Mouse (Mus musculus): ENCODE measurements around the gene Klrb1b. TPM values are rescaled to one million over a fixed set of nuclear protein-coding genes. Genes with fewer than 3 reads are reported as not detected.
"Not testable (repeated sequence)": the region's sequence is repeated elsewhere in the genome, so short reads cannot be mapped to it uniquely, and the experiment has no call there.

Gene Klrb1b
- polyA plus RNA-seq, 1 experiment from 2014 or later: not detected

DNA sequence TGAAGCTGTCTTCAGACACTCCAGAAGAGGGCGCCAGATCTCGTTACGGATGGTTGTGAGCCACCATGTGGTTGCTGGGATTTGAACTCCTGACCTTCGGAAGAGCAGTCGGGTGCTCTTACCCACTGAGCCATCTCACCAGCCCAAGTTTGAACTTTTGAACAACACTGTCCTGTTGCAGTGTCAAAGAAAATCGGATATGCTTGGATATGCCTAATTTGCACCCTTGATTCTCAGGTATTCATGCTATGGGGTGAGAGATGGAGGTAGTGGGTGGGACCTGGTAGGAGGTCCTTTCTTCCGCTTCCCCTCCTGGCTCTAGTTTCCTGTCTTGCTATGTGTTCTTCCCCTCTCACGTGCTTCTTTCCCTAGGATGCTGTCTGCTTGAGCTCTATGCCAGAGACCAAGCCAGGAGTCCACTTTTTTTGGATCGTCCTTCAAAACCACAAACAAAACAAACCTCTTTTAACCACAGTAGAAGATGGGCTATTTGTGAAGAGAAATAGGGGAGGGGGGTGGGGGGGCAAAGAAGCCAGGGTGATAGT is 19.9 kb upstream of the Klrb1b start:
- Histone ChIP-seq H3K27me3 (ENCODE audit: poor library complexity, severe bottlenecking) (peaks cover 4% of the 10 kb centered on the region; the same call in 1 of the 2 replicates), H3K27ac (no peak overlapping the region), H3K9me3 (no peaks in the 10 kb centered on the region), H3K4me1 (peaks cover 30% of the 10 kb centered on the region), H3K4me3 (no peak overlapping the region), H3K36me3 (replicated peaks) (no peaks in the 10 kb centered on the region)
- no peak for DNase-seq (ENCODE audit: extremely low spot score, low spot score)
- WGBS: 64% methylated on average over 8 of the region's 9 CpGs

DNA sequence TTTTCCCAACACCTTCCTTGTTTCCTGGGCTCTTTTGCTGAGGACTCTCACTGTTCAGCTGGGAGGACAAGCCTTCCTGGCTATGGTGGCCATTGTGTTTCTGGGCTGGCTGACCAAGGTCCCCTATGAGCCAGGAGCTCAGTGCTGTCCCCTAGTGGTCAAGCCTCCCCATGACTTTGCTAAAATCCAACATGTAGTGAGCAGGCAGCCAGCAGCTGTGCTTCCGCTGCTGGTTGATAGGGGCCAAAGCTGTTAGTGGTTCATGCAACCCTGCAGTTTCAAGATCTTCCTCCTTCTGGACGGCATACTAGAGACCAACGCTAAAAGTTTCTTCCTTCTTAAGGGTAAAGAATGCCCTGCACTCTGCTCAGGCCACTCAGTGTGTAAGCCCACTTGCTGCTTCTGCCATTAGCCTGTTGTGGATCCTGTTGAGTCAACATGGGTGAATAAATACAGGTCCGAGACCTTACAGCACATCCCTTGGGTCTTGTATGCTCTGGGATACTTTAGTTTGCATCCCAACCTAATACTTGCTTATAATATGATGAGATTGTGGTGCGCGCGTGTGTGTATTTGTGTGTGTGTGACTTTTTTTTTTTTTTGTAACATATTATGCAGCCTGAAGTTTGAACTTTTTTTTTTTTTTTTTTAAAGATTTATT is 19.3 kb upstream of the Klrb1b start:
- Histone ChIP-seq H3K9me3 (no peaks in the 10 kb centered on the region), H3K27me3 (ENCODE audit: poor library complexity, severe bottlenecking) (peaks cover 4% of the 10 kb centered on the region; the same call in 1 of the 2 replicates), H3K36me3 (replicated peaks) (no peaks in the 10 kb centered on the region), H3K27ac (peak overlapping the region; percentile 58; the same call in 1 of the 2 replicates), H3K4me3 (peak overlapping the region; percentile 27), H3K4me1 (peaks cover 30% of the 10 kb centered on the region)
- 32% methylated on average over 7 of the region's 7 CpGs for whole genome bisulfite sequencing
- DNase-seq (ENCODE audit: extremely low spot score, low spot score): peak; percentile 93

DNA sequence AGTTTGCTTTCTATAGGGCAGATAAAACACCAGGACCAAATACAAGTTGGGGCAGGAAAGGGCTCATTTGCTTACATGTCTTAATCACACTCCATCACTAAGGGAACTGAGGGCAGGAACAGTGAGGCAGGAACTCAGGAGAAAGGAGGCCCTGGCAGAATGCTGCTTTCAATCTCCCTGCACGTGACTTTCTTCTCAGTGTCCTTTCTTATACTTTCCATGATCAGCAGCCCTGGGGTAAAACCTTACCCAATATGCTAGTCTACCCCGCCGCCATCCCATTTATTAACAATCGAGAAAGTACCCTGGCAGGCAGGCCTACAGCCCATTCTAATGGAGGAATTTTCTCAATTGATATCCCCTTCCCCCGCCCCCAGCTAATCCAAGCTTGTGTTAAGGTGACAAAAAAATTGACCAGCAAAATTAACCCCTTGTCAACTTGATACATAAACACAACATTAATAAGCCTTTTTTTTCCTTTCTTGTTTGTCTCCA is 18.5 kb upstream of the Klrb1b start:
- Histone ChIP-seq H3K36me3 (replicated peaks) (no peaks in the 10 kb centered on the region), H3K4me1 (peaks cover 35% of the 10 kb centered on the region), H3K27me3 (ENCODE audit: poor library complexity, severe bottlenecking) (peaks cover 4% of the 10 kb centered on the region; the same call in 1 of the 2 replicates), H3K27ac (no peak overlapping the region), H3K4me3 (peak overlapping the region; percentile 77; the same call in 1 of the 2 replicates), H3K9me3 (no peaks in the 10 kb centered on the region)
- WGBS: 69% methylated on average over 5 of the region's 5 CpGs
- DNase-seq (ENCODE audit: extremely low spot score, low spot score): no peak

DNA sequence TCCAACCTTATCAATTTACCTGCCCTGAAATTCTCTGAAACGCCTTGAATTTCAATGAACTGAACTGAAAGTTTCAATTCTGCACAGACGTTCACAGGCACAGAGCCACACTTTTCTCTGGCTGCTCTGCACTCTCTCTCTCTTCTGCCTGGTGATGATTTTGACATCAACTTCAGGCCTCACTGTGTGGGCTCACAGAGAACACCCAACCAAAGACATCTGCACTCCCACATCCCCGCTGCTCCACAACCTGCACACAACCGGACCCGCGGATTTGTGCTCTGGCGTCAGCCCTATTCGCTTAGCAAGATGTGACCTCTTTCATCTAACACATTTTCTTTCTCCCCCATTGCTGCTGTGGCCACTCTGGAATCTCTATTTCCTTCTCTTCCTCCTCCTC is 18.0 kb upstream of the Klrb1b start:
- Histone ChIP-seq H3K4me3 (peak overlapping the region; percentile 77), H3K4me1 (peaks cover 40% of the 10 kb centered on the region), H3K9me3 (no peaks in the 10 kb centered on the region), H3K27me3 (ENCODE audit: poor library complexity, severe bottlenecking) (peaks cover 4% of the 10 kb centered on the region; the same call in 1 of the 2 replicates), H3K27ac (no peak overlapping the region; the same call in 1 of the 2 replicates), H3K36me3 (replicated peaks) (no peaks in the 10 kb centered on the region)
- DNase-seq (ENCODE audit: extremely low spot score, low spot score): peak; percentile 16
- WGBS: 31% methylated on average over 8 of the region's 8 CpGs

DNA sequence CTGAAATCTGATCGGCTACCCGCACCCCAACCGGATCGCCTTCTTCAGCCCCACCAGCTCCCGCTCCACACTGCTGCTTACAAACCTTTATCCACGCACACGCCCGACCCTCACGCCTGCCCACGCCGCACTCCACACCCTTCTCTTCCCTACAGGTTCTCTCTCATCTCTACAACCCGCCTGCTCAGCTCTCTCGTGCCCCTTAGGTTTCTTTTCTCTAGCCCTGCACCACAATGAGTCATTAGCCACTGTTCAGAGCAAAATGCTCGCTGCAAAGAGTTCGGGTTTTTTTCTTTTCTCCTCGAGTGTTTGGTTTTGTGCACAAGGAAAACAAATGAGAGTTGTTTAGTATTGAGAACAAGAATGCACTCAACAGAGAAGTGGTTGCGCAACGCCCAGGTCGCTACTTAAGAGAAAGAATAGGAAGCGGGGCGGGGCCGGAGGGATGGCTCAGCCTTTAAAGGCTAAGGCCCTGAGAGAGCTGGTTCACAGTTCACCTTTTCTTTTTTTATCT is 17.4 kb upstream of the Klrb1b start:
- under 1% methylated on average over 22 of the region's 22 CpGs for WGBS
- H3K36me3 ChIP-seq (replicated peaks): no peaks in the 10 kb centered on the region
- DNase-seq (ENCODE audit: extremely low spot score, low spot score): peak; percentile 67
- peaks cover 4% of the 10 kb centered on the region; the same call in 1 of the 2 replicates for H3K27me3 ChIP-seq (ENCODE audit: poor library complexity, severe bottlenecking)
- H3K4me3 ChIP-seq: peak overlapping the region; percentile 77
- H3K27ac ChIP-seq: peak overlapping the region; percentile 89
- H3K9me3 ChIP-seq: no peaks in the 10 kb centered on the region
- peaks cover 41% of the 10 kb centered on the region for H3K4me1 ChIP-seq

DNA sequence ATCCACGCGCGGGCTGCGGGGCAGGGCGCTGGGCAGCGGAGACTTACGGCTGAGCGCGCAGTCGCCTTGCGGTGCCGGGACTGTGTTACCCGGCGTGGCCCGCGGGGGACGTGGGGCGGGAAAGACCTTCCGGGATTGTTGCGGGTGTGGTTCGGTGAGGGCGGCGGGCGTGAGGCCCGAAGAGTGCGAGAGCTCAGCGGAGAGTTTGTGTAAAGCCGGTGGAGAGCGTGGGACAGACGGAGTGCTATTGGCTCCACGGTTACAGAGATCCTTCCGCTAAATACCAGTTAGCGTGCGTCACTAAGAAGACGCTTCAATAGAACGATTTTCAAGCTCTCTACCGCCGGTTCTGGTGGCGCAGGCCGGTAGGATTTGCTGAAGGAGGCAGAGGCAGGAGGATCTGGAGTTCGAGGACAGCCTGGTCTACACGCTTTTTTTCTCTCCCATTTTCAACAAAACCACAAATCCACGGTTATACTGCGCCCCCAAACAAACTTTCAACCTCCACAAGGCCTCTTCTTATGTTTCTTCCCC is 16.9 kb upstream of the Klrb1b start:
- Histone ChIP-seq H3K27ac (peak overlapping the region; percentile 89), H3K36me3 (replicated peaks) (no peaks in the 10 kb centered on the region), H3K9me3 (no peaks in the 10 kb centered on the region), H3K4me3 (peak overlapping the region; percentile 77), H3K27me3 (ENCODE audit: poor library complexity, severe bottlenecking) (peaks cover 4% of the 10 kb centered on the region; the same call in 1 of the 2 replicates), H3K4me1 (peaks cover 41% of the 10 kb centered on the region)
- WGBS: under 1% methylated on average over 44 of the region's 44 CpGs
- DNase-seq (ENCODE audit: extremely low spot score, low spot score): peak; percentile 94

DNA sequence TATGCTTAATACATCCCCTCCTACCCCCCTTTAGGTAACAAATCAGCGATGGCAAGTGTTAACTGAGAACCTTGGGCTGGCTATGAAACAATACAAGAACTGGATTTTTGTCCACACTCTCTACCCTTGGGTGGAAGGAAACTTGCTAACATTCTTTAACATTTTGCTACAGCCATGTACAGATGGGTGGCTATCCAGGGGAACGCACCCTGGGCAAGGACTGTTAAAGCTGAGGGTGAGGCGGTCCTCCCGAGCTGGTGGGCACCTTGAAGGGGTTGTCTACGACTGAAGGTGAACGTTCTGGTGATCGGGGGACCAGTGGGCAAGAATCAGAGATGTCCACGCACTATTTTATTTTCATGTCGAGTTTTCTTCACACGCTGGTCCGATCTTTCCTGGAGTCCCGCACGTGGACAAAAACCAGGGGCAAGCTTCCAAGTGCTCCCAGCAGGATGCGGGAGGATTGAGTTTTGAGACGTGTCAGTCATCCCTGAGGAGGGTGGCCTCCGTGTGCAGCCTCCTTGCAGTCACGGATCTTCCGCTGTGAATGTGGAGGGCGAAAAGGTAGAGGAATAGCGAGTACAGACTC is 16.3 kb upstream of the Klrb1b start:
- DNase-seq (ENCODE audit: extremely low spot score, low spot score): no peak
- 1% methylated on average over 20 of the region's 20 CpGs for WGBS
- Histone ChIP-seq H3K9me3 (no peaks in the 10 kb centered on the region), H3K4me1 (peaks cover 44% of the 10 kb centered on the region), H3K27me3 (ENCODE audit: poor library complexity, severe bottlenecking) (peaks cover 4% of the 10 kb centered on the region; the same call in 1 of the 2 replicates), H3K36me3 (replicated peaks) (no peaks in the 10 kb centered on the region), H3K27ac (peak overlapping the region; percentile 89), H3K4me3 (peak overlapping the region; percentile 77)

DNA sequence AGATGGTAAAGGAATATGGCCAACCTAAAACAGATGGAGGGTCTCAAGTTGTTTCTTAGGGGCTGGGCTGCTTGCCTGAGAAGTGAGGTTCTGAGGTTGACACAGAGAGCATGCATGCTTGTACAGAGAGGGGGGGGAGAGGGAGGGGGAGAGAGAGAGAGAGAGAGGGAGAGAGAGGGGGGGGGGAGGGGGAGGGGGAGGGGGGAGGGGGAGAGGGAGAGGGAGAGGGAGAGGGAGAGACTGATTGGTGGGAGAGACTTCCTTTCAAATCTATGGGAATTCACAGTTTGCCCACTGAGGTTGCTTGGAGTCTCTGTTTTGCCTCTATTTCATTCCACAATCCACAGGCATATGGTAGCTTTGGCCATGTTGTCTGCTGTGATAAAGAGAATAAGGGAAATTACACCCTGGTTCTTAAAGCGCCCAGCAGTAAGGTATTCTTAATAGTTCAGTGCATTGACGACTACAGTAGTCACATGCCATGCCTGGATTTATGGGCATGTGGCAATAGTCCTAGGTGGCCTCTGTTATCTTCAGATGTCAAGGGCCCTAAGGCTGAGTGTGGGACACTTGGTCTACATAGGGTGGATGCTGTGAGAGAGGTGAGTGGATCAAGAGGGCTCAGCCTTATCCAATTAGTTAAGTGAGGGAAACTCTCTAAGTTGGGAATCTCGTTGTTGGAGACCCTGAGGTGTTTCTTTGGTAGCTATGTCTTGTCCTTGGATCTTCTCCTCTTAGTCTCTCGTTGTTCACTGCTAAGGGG is 15.4 kb upstream of the Klrb1b start:
- Histone ChIP-seq H3K4me3 (peak overlapping the region; percentile 77), H3K36me3 (replicated peaks) (no peaks in the 10 kb centered on the region), H3K9me3 (no peaks in the 10 kb centered on the region), H3K4me1 (peaks cover 52% of the 10 kb centered on the region), H3K27me3 (ENCODE audit: poor library complexity, severe bottlenecking) (peaks cover 4% of the 10 kb centered on the region; the same call in 1 of the 2 replicates), H3K27ac (no peak overlapping the region)
- 49% methylated on average over 4 of the region's 4 CpGs for WGBS
- no peak for DNase-seq (ENCODE audit: extremely low spot score, low spot score)

DNA sequence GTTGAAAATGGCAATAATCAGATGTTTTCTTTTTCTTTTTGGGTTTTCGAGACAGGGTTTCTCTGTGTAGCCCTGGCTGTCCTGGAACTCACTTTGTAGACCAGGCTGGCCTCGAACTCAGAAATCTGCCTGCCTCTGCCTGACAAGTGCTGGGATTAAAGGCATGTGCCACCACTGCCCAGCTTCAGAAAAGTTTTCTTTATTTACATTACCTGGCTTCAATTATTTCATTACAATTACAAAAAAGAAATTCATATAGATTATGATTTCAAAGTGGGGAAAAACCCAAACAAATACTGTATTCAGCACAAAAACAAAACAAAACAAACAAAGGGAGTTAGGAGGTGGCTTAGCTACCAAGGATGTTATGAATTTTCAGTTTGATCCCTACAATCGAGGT is 14.5 kb upstream of the Klrb1b start:
- 88% methylated on average over 3 of the region's 3 CpGs for WGBS
- not testable (repeated sequence) for DNase-seq (ENCODE audit: extremely low spot score, low spot score); H3K36me3 ChIP-seq (replicated peaks); H3K27me3 ChIP-seq (ENCODE audit: poor library complexity, severe bottlenecking); H3K4me3 ChIP-seq; H3K9me3 ChIP-seq; H3K27ac ChIP-seq
- peaks cover 52% of the 10 kb centered on the region for H3K4me1 ChIP-seq

DNA sequence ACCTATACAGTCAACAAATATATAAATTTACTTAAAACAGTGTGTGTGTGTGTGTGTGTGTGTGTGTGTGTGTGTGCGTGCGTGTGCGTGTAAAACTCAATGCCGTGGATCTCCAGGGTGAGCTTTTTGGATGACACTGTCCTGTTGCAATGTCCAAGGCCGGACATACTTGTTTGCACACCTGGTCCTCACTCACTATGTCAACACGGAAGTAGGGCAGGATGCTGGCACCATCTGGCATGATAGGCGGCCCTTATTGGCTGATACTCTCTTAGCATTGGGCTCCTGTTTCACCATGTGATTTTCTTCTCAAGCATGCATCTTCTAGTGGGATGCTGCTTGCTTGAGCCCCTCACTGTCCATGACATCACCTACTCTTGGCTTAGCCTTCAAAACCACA is 13.8 kb upstream of the Klrb1b start:
- no peak for DNase-seq (ENCODE audit: extremely low spot score, low spot score)
- Histone ChIP-seq H3K9me3 (no peaks in the 10 kb centered on the region), H3K36me3 (replicated peaks) (no peaks in the 10 kb centered on the region), H3K4me3 (peak overlapping the region; percentile 71), H3K4me1 (peaks cover 46% of the 10 kb centered on the region), H3K27me3 (ENCODE audit: poor library complexity, severe bottlenecking) (peaks cover 4% of the 10 kb centered on the region; the same call in 1 of the 2 replicates), H3K27ac (no peak overlapping the region)
- WGBS: 75% methylated on average over 7 of the region's 7 CpGs

DNA sequence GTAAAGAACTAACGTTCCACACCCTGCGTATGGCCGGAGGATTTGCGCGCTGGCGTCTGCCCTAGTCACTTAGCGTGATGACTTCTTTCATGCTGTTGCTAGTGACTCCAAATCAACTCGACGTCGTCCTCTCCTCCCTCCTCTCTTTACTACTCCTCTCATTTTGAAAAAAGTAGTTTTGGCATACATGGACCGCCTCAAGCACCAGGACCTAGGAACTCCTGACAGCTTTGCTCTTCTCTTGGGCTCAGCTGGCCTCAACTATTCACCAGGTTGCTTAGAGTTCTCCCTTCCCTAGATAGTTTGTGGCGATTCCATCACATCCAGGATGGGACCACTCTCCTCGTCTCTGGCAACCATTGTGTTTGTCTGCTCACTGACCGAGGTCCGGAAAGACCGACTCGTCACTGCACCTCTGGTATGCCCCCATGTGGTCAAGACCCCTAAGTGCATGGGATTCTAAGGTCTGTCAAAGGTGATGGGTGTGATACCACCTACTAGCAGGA is 13.2 kb upstream of the Klrb1b start:
- peak overlapping the region; percentile 93 for H3K27ac ChIP-seq
- peak overlapping the region; percentile 71 for H3K4me3 ChIP-seq
- peak; percentile 84 for DNase-seq (ENCODE audit: extremely low spot score, low spot score)
- peaks cover 4% of the 10 kb centered on the region; the same call in 1 of the 2 replicates for H3K27me3 ChIP-seq (ENCODE audit: poor library complexity, severe bottlenecking)
- H3K4me1 ChIP-seq: peaks cover 41% of the 10 kb centered on the region
- 0% methylated on average over 17 of the region's 17 CpGs for WGBS
- no peaks in the 10 kb centered on the region for H3K9me3 ChIP-seq
- no peaks in the 10 kb centered on the region for H3K36me3 ChIP-seq (replicated peaks)
